Mouse (Mus musculus): ENCODE results near the gene Abca8b. TPM values are rescaled to one million over a fixed set of nuclear protein-coding genes. Genes with fewer than 3 reads are reported as not detected.
"Not testable (repeated sequence)": the region's sequence is repeated elsewhere in the genome, so short reads cannot be mapped to it uniquely, and the experiment has no call there.

Abca8b gene
- polyA plus RNA-seq, 1 experiment from 2014 or later, result 0.26 TPM

DNA sequence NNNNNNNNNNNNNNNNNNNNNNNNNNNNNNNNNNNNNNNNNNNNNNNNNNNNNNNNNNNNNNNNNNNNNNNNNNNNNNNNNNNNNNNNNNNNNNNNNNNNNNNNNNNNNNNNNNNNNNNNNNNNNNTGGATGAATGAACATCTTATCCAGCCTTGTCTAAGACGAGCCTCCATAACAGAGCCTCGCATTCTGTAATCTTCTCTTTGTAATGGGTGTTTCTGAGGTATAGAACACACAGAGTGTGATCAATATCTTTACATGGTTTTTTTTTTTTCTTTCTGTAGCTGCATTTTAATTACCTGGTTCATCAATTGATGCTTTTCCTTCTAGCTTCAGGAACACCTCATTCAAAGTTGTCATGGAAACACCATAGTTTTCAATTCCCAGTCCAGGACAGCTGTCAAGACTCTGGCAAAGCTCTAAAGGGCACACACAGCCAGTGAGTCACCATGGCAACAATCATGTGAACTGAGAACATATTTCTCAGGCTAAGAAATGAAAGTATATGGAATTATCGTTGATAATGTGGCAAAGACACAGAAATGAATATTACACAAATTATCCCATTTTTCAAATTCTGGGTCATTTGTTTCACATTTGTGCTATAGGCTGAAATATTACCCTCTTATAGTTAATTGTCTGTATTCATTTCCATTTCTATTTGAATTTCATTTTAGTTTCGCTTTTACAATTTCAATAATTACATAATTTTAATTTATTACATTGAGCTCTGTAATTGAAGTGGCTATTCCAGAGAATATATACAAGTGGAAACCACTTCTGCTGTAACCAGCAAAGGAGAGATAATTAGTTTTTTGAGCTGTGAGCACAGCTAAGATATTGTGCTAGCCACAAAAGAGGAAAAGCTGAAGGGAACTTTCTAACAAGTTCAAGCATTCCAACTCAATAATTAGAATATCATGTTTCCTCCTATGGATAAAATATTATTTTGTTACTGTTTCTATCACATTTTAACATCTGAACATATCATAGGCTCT, 33.9 kb downstream of the Abca8b start:
- H3K4me1 ChIP-seq (replicated peaks; ENCODE audit: control insufficient read depth, insufficient read depth, low read length), result no peaks in the 10 kb centered on the region
- 66% methylated on average over 4 of the region's 4 CpGs for whole genome bisulfite sequencing

DNA sequence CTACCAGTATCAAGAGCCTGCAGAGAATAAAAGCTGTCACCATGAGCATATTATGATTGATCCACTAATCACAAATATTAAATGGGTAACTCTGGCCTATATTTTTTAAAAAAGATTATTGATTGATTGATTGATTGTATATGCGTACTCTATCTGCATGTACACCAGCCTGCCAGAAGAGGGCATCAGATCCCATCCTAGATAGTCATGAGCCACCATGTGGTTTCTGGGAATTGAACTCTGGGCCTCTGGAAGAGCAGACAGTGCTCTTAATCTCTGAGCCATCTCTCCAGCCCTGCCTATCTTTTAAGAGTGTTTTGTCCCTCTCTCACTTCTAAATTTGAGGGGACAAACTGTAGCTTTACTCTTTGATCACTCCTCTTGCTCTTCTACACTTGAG, 40.5 kb downstream of the Abca8b start:
- no peaks in the 10 kb centered on the region for H3K4me1 ChIP-seq (replicated peaks; ENCODE audit: control insufficient read depth, insufficient read depth, low read length)
- no peak overlapping the region for H3K4me2 ChIP-seq (replicated peaks; ENCODE audit: low read depth)
- no peaks in the 10 kb centered on the region for H3K36me3 ChIP-seq (ENCODE audit: control insufficient read depth, insufficient read depth)
- no peak overlapping the region for H3K9ac ChIP-seq (ENCODE audit: low read depth, low read length)
- no peak overlapping the region for H3K4me3 ChIP-seq (ENCODE audit: low read depth, low read length)
- H3K27me3 ChIP-seq (replicated peaks; ENCODE audit: control insufficient read depth, insufficient read depth, low read length), result no peaks in the 10 kb centered on the region
- ATAC-seq, result no peak
- peak; percentile 54 for TF ChIP-seq CTCF (IDR thresholded peaks at IDR 0.05; ENCODE audit: low read depth)
- 86% methylated on average over 1 of the region's 1 CpGs for WGBS
- no peak overlapping the region for H3K27ac ChIP-seq (ENCODE audit: low read depth, low read length)
- H3K9me3 ChIP-seq (ENCODE audit: control insufficient read depth), result no peaks in the 10 kb centered on the region

More for the DNA sequence above, 33.9 kb downstream of the Abca8b start:
- Histone ChIP-seq H3K4me2 (replicated peaks; ENCODE audit: low read depth) (no peak overlapping the region), H3K36me3 (ENCODE audit: control insufficient read depth, insufficient read depth) (no peaks in the 10 kb centered on the region), H3K4me3 (ENCODE audit: low read depth, low read length) (no peak overlapping the region), H3K9ac (ENCODE audit: low read depth, low read length) (no peak overlapping the region), H3K27me3 (replicated peaks; ENCODE audit: control insufficient read depth, insufficient read depth, low read length) (no peaks in the 10 kb centered on the region), H3K9me3 (ENCODE audit: control insufficient read depth) (no peaks in the 10 kb centered on the region), H3K27ac (ENCODE audit: low read depth, low read length) (no peak overlapping the region)
- TF ChIP-seq CTCF (IDR thresholded peaks at IDR 0.05; ENCODE audit: low read depth), result no peak
- ATAC-seq, result no peak

DNA sequence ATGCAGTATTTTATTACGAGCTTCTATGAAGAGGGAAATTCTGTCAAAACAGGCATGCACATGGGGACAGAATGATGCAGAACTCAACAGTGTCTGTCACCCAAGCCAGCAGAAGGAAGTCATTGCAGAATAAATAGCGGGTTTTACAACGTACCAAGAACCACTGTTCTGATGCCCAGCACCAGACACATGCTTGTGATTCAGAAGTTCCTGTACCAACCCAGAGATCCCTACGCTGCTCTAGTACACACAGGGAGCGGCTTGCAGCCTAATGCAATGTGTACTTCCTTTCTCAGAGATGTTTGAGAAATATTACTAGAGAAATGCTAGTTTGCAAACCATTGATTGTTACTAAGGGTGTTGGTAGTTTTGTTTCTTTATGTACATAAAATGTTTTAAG, 58.7 kb downstream of the Abca8b start:
- H3K4me1 ChIP-seq (replicated peaks; ENCODE audit: control insufficient read depth, insufficient read depth, low read length), result no peaks in the 10 kb centered on the region
- H3K27me3 ChIP-seq (replicated peaks; ENCODE audit: control insufficient read depth, insufficient read depth, low read length), result no peaks in the 10 kb centered on the region
- no peak overlapping the region for H3K4me3 ChIP-seq (ENCODE audit: low read depth, low read length)
- no peaks in the 10 kb centered on the region for H3K9me3 ChIP-seq (ENCODE audit: control insufficient read depth)
- ATAC-seq, result no peak
- H3K27ac ChIP-seq (ENCODE audit: low read depth, low read length), result no peak overlapping the region
- no peaks in the 10 kb centered on the region for H3K36me3 ChIP-seq (ENCODE audit: control insufficient read depth, insufficient read depth)
- H3K4me2 ChIP-seq (replicated peaks; ENCODE audit: low read depth), result no peak overlapping the region
- WGBS, result 87% methylated on average over 5 of the region's 5 CpGs
- TF ChIP-seq CTCF (IDR thresholded peaks at IDR 0.05; ENCODE audit: low read depth), result no peak
- no peak overlapping the region for H3K9ac ChIP-seq (ENCODE audit: low read depth, low read length)

DNA sequence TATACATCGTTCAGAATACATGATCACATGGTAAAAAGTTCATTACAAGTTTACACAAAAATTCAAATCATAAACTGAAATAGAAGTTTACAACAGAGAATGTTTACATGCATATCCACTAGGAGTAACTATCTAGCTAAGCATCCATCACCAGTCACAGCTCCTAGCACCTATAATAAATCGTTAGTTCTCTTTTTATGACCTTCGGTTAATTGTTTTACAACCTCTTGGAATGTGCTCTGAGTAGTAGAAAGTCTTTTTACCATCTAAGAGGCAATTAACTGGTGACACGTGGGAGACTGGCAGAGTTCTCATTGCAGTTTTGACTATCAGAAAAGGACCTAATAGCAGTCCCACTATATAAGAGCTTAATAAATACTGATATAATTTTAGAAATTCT, 62.4 kb downstream of the Abca8b start:
- not testable (repeated sequence) for H3K27ac ChIP-seq (ENCODE audit: low read depth, low read length); H3K4me3 ChIP-seq (ENCODE audit: low read depth, low read length); H3K9me3 ChIP-seq (ENCODE audit: control insufficient read depth); H3K36me3 ChIP-seq (ENCODE audit: control insufficient read depth, insufficient read depth); H3K4me1 ChIP-seq (replicated peaks; ENCODE audit: control insufficient read depth, insufficient read depth, low read length); H3K27me3 ChIP-seq (replicated peaks; ENCODE audit: control insufficient read depth, insufficient read depth, low read length); H3K9ac ChIP-seq (ENCODE audit: low read depth, low read length); H3K4me2 ChIP-seq (replicated peaks; ENCODE audit: low read depth)
- 5% methylated on average over 4 of the region's 4 CpGs for WGBS
- peak; percentile 69 for ATAC-seq

DNA sequence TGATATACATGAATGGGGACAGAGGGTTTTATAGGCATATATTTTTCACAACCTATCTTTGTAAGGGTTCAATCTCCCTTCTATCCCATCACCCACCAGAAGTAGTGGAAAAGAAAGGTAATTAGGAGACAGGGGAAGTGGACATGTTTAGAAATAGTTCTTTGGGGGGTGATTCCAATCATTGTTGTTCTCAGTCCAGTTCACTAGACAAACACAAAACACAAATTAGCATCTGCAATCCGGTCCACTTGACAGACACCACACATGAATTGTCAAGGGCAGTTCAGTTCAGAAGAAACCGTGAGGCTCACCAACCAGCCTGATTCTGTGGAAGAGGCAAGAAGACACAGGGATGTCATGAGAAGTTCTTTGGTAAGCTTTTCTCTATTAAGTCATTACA, 67.2 kb downstream of the Abca8b start:
- no peak overlapping the region for H3K4me3 ChIP-seq (ENCODE audit: low read depth, low read length)
- no peaks in the 10 kb centered on the region for H3K9me3 ChIP-seq (ENCODE audit: control insufficient read depth)
- WGBS, result 93% methylated on average over 2 of the region's 2 CpGs
- no peak for TF ChIP-seq CTCF (IDR thresholded peaks at IDR 0.05; ENCODE audit: low read depth)
- H3K36me3 ChIP-seq (ENCODE audit: control insufficient read depth, insufficient read depth), result no peaks in the 10 kb centered on the region
- H3K9ac ChIP-seq (ENCODE audit: low read depth, low read length), result no peak overlapping the region
- no peaks in the 10 kb centered on the region for H3K27me3 ChIP-seq (replicated peaks; ENCODE audit: control insufficient read depth, insufficient read depth, low read length)
- no peaks in the 10 kb centered on the region for H3K4me1 ChIP-seq (replicated peaks; ENCODE audit: control insufficient read depth, insufficient read depth, low read length)
- ATAC-seq, result no peak
- H3K4me2 ChIP-seq (replicated peaks; ENCODE audit: low read depth), result no peak overlapping the region
- H3K27ac ChIP-seq (ENCODE audit: low read depth, low read length), result no peak overlapping the region

DNA sequence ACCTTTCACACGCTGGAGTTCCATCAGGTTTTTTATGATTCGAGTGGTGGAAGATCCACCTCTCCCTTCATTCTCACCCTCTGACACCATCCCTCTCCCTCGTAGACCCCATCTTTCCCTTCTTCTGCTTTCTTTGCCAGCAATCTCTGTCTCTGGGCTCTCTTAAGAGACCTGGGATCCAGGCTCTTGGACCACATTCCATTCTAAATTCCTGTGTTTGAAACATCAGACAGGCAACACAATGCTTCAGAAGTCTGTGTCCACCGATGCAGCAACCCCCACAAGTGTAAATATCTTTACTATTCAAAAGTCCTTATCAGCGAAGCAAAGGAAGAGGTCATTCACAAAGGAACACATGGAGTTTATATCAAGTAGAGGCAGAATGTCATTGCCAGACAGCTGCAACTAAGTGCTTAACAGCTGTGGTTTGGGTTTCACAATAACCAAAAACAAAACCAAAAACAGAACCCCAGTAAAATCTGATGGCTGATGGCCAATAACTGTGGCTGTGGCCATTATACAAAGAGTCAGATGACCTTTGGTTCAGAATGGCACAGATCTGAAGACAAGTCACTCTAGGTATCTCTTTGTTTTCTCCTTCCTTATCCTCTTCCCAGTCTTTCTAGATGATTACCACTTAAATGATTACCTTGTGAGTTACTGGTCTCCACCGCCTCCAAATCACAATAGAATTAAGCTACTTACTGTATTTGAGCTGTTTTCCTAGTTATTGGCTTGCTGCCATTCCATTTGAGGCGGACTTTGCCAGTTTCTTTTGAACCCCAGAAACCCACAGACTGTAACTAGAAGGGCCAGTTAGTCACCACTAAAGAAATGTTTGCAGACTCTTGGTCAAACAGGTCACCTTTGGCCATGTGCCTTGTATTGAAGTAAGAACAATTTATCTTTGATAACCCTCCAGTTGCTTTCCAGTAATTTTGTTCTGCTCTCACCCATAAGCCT, 68.6 kb downstream of the Abca8b start:
- Histone ChIP-seq H3K9me3 (ENCODE audit: control insufficient read depth) (no peaks in the 10 kb centered on the region), H3K36me3 (ENCODE audit: control insufficient read depth, insufficient read depth) (no peaks in the 10 kb centered on the region), H3K4me3 (ENCODE audit: low read depth, low read length) (no peak overlapping the region), H3K4me1 (replicated peaks; ENCODE audit: control insufficient read depth, insufficient read depth, low read length) (no peaks in the 10 kb centered on the region), H3K27me3 (replicated peaks; ENCODE audit: control insufficient read depth, insufficient read depth, low read length) (no peaks in the 10 kb centered on the region), H3K27ac (ENCODE audit: low read depth, low read length) (no peak overlapping the region), H3K4me2 (replicated peaks; ENCODE audit: low read depth) (no peak overlapping the region), H3K9ac (ENCODE audit: low read depth, low read length) (no peak overlapping the region)
- TF ChIP-seq CTCF (IDR thresholded peaks at IDR 0.05; ENCODE audit: low read depth), result no peak
- ATAC-seq, result no peak
- 43% methylated on average over 7 of the region's 7 CpGs for WGBS
